Mouse (Mus musculus) heart, adult 2 months (tissue): ENCODE data around the gene Pex11g. TPM values are rescaled to one million over a fixed set of nuclear protein-coding genes. Genes with fewer than 3 reads are reported as not detected.

Source experiments
- DNase-seq, 2 experiments: peaks; one replicate each; pipeline ENCODE4 v3.0.0; 2021
- H3K27ac ChIP-seq: fragments of 200-600 bp; 2 replicates; pipeline ENCODE4 v1.8.1; 2022
- H3K27me3 ChIP-seq: fragments of 200-500 bp; 2 replicates; pipeline ENCODE4 v1.6.1; 2012; ENCODE audit warnings: mild to moderate bottlenecking, low read length, inconsistent platforms, mixed read lengths; ENCODE audit not compliant: control insufficient read depth, insufficient read depth
- H3K36me3 ChIP-seq: fragments of 200-500 bp; 2 replicates; pipeline ENCODE4 v1.6.1; 2012; ENCODE audit warnings: low read length, inconsistent platforms; ENCODE audit not compliant: control insufficient read depth, insufficient read depth
- H3K4me1 ChIP-seq: fragments of 200-500 bp; 2 replicates; pipeline ENCODE4 v1.6.1; 2011; ENCODE audit warnings: low read length; ENCODE audit not compliant: control insufficient read depth, insufficient read depth
- H3K4me3 ChIP-seq: fragments of 200-600 bp; 2 replicates; pipeline ENCODE4 v1.8.1; 2022
- H3K79me2 ChIP-seq: fragments of 200-500 bp; replicated peaks from 2 replicates; pipeline ENCODE4 v1.6.1; 2012; ENCODE audit warnings: mild to moderate bottlenecking, inconsistent platforms, low read length, moderate library complexity, mixed read lengths; ENCODE audit not compliant: control insufficient read depth, insufficient read depth
- H3K9ac ChIP-seq: fragments of 200-500 bp; 2 replicates; pipeline ENCODE4 v1.6.1; 2012; ENCODE audit warnings: low read depth, mild to moderate bottlenecking, control low read depth, inconsistent platforms, low read length, mixed read lengths
- CTCF ChIP-seq: fragments of 200-600 bp; IDR thresholded peaks from 2 replicates; pipeline ENCODE4 v1.8.1; 2022; ENCODE audit warnings: antibody characterized with exemption, mild to moderate bottlenecking, moderate library complexity
- EP300 ChIP-seq: fragments of 200-500 bp; IDR thresholded peaks from 2 replicates; pipeline ENCODE4 v1.6.1; 2011; ENCODE audit warnings: low read depth, low read length, control low read depth; ENCODE audit not compliant: insufficient read depth
- POLR2A ChIP-seq: fragments of 200-500 bp; IDR thresholded peaks from 2 replicates; pipeline ENCODE4 v1.6.1; 2011; ENCODE audit warnings: mild to moderate bottlenecking, low read depth, low read length, control low read depth; ENCODE audit not compliant: insufficient read depth
- WGBS: fragments of 180-500 bp; shearing (Covaris S2); methylation state at CpG from one replicate; pipeline ENCODE4 v1.1.7; 2018; 5-methylcytosine and 5-hydroxymethylcytosine counted together
- intact Hi-C: fragments of 180-260 bp; cut with DNase I; formaldehyde crosslinking; loops from one replicate; pipeline ENCODE4 v1.15.1; 2025
- polyA plus RNA-seq: library from polyadenylated mRNA; depleted of rRNA; stranded (reverse); fragments of >200 nt; gene quantifications from 2 replicates; pipeline ENCODE4 v1.2.3, GENCODE M21; 2012
- total RNA-seq, 2 experiments: library from RNA; stranded (reverse); gene quantifications; 2 replicates each; pipeline ENCODE4 v1.2.3; 2021

Pex11g gene
- total and polyA plus RNA-seq, 3 experiments: 2.4 to 4.5 (median 3.1) TPM

- DNase-seq: no peak
- no peak overlapping the region for H3K9ac ChIP-seq
- H3K4me3 ChIP-seq: no peak overlapping the region
- no peaks in the 10 kb centered on the region for H3K79me2 ChIP-seq
- no peaks in the 10 kb centered on the region for H3K4me1 ChIP-seq
- 96% methylated on average over 1 of the region's 1 CpGs for WGBS
- no peak overlapping the region for H3K27ac ChIP-seq
- intact Hi-C loops: loop anchor here (5.0 kb wide), 1 partner anchor 203 kb away; the partner anchor contains the start of gene Fcor
- peak; percentile 34 for TF ChIP-seq CTCF
- no peak for TF ChIP-seq EP300
- TF ChIP-seq POLR2A: no peak
- H3K27me3 ChIP-seq: no peaks in the 10 kb centered on the region
- no peaks in the 10 kb centered on the region for H3K36me3 ChIP-seq
These were observed 1.4 kb upstream of the Pex11g start for GRCm38 (mm10) chr8:3468838-3469237.

GRCm38 (mm10) chr8:3467886-3468545 lies 536 bp upstream of the Pex11g start:
- peak overlapping the region; percentile 60 for H3K4me3 ChIP-seq
- H3K36me3 ChIP-seq: no peaks in the 10 kb centered on the region
- peak overlapping the region; percentile 40 for H3K9ac ChIP-seq
- no peaks in the 10 kb centered on the region for H3K27me3 ChIP-seq
- intact Hi-C loops: loop anchor here (2.0 to 5.0 kb wide), 2 partner anchors 25 to 204 kb away; partner anchors contain the start of genes Fcor and Zfp358
- no peaks in the 10 kb centered on the region for H3K79me2 ChIP-seq
- H3K27ac ChIP-seq: peak overlapping the region; percentile 83
- WGBS: 55% methylated on average over 9 of the region's 9 CpGs
- no peak for DNase-seq
- no peaks in the 10 kb centered on the region for H3K4me1 ChIP-seq
- TF ChIP-seq POLR2A (no peak), EP300 (no peak), CTCF (no peak)

GRCm38 (mm10) chr8:3464309-3464708 lies 3.2 kb downstream of the Pex11g start:
- Histone ChIP-seq H3K36me3 (no peaks in the 10 kb centered on the region), H3K27me3 (no peaks in the 10 kb centered on the region), H3K79me2 (no peaks in the 10 kb centered on the region), H3K27ac (no peak overlapping the region), H3K4me1 (no peaks in the 10 kb centered on the region), H3K9ac (no peak overlapping the region), H3K4me3 (no peak overlapping the region)
- no peak for DNase-seq
- WGBS: 68% methylated on average over 5 of the region's 5 CpGs
- intact Hi-C loops: no loop called here
- TF ChIP-seq CTCF (peak; percentile 52), EP300 (no peak)

GRCm38 (mm10) chr8:3463248-3463647 lies 4.2 kb downstream of the Pex11g start:
- DNase-seq: no peak
- H3K4me3 ChIP-seq: no peak overlapping the region
- intact Hi-C loops: no loop called here
- TF ChIP-seq POLR2A (no peak), CTCF (no peak), EP300 (no peak)
- WGBS: 76% methylated on average over 2 of the region's 2 CpGs
- H3K4me1 ChIP-seq: no peaks in the 10 kb centered on the region
- H3K9ac ChIP-seq: no peak overlapping the region
- no peaks in the 10 kb centered on the region for H3K27me3 ChIP-seq
- no peak overlapping the region for H3K27ac ChIP-seq
- no peaks in the 10 kb centered on the region for H3K36me3 ChIP-seq
- H3K79me2 ChIP-seq: no peaks in the 10 kb centered on the region

GRCm38 (mm10) chr8:3451992-3452391 lies 15.5 kb downstream of the Pex11g start:
- H3K9ac ChIP-seq: no peak overlapping the region
- 97% methylated on average over 25 of the region's 25 CpGs for WGBS
- H3K79me2 ChIP-seq: no peaks in the 10 kb centered on the region
- H3K4me1 ChIP-seq: no peaks in the 10 kb centered on the region
- no peak overlapping the region for H3K4me3 ChIP-seq
- H3K27me3 ChIP-seq: no peaks in the 10 kb centered on the region
- intact Hi-C loops: no loop called here
- H3K36me3 ChIP-seq: no peaks in the 10 kb centered on the region
- TF ChIP-seq CTCF: no peak
- TF ChIP-seq EP300: no peak
- TF ChIP-seq POLR2A: no peak
- DNase-seq: no peak
- no peak overlapping the region for H3K27ac ChIP-seq

GRCm38 (mm10) chr8:3450670-3451069 lies 16.8 kb downstream of the Pex11g start:
- DNase-seq: peak; percentile 52 to 69
- Histone ChIP-seq H3K27ac (no peak overlapping the region), H3K4me3 (no peak overlapping the region), H3K27me3 (no peaks in the 10 kb centered on the region), H3K4me1 (no peaks in the 10 kb centered on the region), H3K36me3 (no peaks in the 10 kb centered on the region), H3K9ac (no peak overlapping the region), H3K79me2 (no peaks in the 10 kb centered on the region)
- intact Hi-C loops: loop anchor here (1.0 kb wide), 1 partner anchor 92 kb away; no protein-coding TSS in a partner anchor
- 36% methylated on average over 5 of the region's 5 CpGs for WGBS
- TF ChIP-seq EP300: no peak
- TF ChIP-seq CTCF: peak; percentile 99
- TF ChIP-seq POLR2A: no peak
